Mouse (Mus musculus) ES-Bruce4 (cell line): ENCODE results near the gene Wdfy3. TPM values are rescaled to one million over a fixed set of nuclear protein-coding genes. Genes with fewer than 3 reads are reported as not detected.
"Not testable (repeated sequence)": the region's sequence is repeated elsewhere in the genome, so short reads cannot be mapped to it uniquely, and the experiment has no call there.

Experiments
- H3K27ac ChIP-seq: 2 replicates; pipeline ENCODE4 v1.5.1; 2012; ENCODE audit warnings: low read length, inconsistent platforms; ENCODE audit not compliant: insufficient read depth
- H3K27me3 ChIP-seq: 2 replicates; pipeline ENCODE4 v1.6.1; 2012; ENCODE audit warnings: mild to moderate bottlenecking, low read length, inconsistent platforms; ENCODE audit not compliant: control insufficient read depth, poor library complexity, insufficient read depth, severe bottlenecking
- H3K36me3 ChIP-seq: 2 replicates; pipeline ENCODE4 v1.6.1; 2012; ENCODE audit warnings: inconsistent platforms, mild to moderate bottlenecking, low read length, moderate library complexity; ENCODE audit not compliant: control insufficient read depth, poor library complexity, insufficient read depth, severe bottlenecking
- H3K4me1 ChIP-seq: one replicate; pipeline ENCODE4 v1.8.1; 2011; ENCODE audit warnings: low read length; ENCODE audit not compliant: control insufficient read depth, insufficient read depth
- H3K4me3 ChIP-seq: 2 replicates; pipeline ENCODE4 v1.5.1; 2011; ENCODE audit warnings: low read depth, mild to moderate bottlenecking, low read length
- H3K9ac ChIP-seq: 2 replicates; pipeline ENCODE4 v1.6.1; 2012; ENCODE audit warnings: low read depth, mild to moderate bottlenecking, inconsistent platforms; ENCODE audit not compliant: poor library complexity, severe bottlenecking
- H3K9me3 ChIP-seq: replicated peaks from 2 replicates; pipeline ENCODE4 v1.6.1; 2012; ENCODE audit warnings: mild to moderate bottlenecking, low read length, inconsistent platforms; ENCODE audit not compliant: control insufficient read depth, poor library complexity, insufficient read depth, severe bottlenecking
- CTCF ChIP-seq: IDR thresholded peaks from one replicate; pipeline ENCODE4 v1.8.1; 2011; ENCODE audit warnings: low read depth, low read length
- EP300 ChIP-seq: IDR thresholded peaks from 2 replicates; pipeline ENCODE4 v1.6.1; 2011; ENCODE audit warnings: low read depth, low read length; ENCODE audit not compliant: insufficient read depth
- POLR2A ChIP-seq: IDR thresholded peaks from one replicate; pipeline ENCODE4 v1.8.1; 2011; ENCODE audit warnings: low read length; ENCODE audit not compliant: insufficient read depth
- polyA plus RNA-seq: library from polyadenylated mRNA; stranded (reverse); fragments of >200 nt; gene quantifications from 2 replicates; pipeline ENCODE4 v1.2.4, GENCODE M21; 2011; ENCODE audit warnings: low read depth; ENCODE audit not compliant: missing spikeins, insufficient read depth, insufficient read length

The Wdfy3 gene
- 20.2 TPM in 2 replicates for polyA plus RNA-seq

GRCm38 (mm10) chr5:102069767-102070413, at the start of gene Wdfy3:
Wdfy3 (minus strand) TSS chr5:102069921.
- peak within 1 kb of the TSS; percentile 26; the same call in 1 of the 2 replicates for H3K27ac ChIP-seq
- peak within 1 kb of the TSS; percentile 90 for H3K4me3 ChIP-seq
- no peaks in the 10 kb centered on the region for H3K36me3 ChIP-seq
- peak within 1 kb of the TSS; percentile 84 for H3K9ac ChIP-seq
- H3K4me1 ChIP-seq: peaks cover 3% of the 10 kb centered on the region
- TF ChIP-seq CTCF (no peak), POLR2A (no peak), EP300 (no peak)
- H3K9me3 ChIP-seq: no peaks in the 10 kb centered on the region
- H3K27me3 ChIP-seq: no peaks in the 10 kb centered on the region

- Histone ChIP-seq H3K27me3 (no peaks in the 10 kb centered on the region), H3K36me3 (no peaks in the 10 kb centered on the region), H3K27ac (no peak overlapping the region), H3K4me3 (no peak overlapping the region), H3K9me3 (no peaks in the 10 kb centered on the region), H3K4me1 (no peaks in the 10 kb centered on the region), H3K9ac (no peak overlapping the region)
- TF ChIP-seq POLR2A (no peak), CTCF (no peak), EP300 (no peak)
Measured at GRCm38 (mm10) chr5:102113009-102113408, 43.3 kb upstream of the Wdfy3 start.

GRCm38 (mm10) chr5:102112034-102112433, 42.3 kb upstream of the Wdfy3 start:
- Histone ChIP-seq H3K36me3 (no peaks in the 10 kb centered on the region), H3K4me1 (no peaks in the 10 kb centered on the region), H3K9ac (no peak overlapping the region), H3K27ac (no peak overlapping the region), H3K9me3 (no peaks in the 10 kb centered on the region), H3K4me3 (no peak overlapping the region), H3K27me3 (no peaks in the 10 kb centered on the region)
- TF ChIP-seq EP300: no peak
- TF ChIP-seq CTCF: no peak
- no peak for TF ChIP-seq POLR2A

- Histone ChIP-seq H3K4me3 (no peak overlapping the region), H3K36me3 (no peaks in the 10 kb centered on the region), H3K27ac (no peak overlapping the region), H3K27me3 (no peaks in the 10 kb centered on the region), H3K4me1 (no peaks in the 10 kb centered on the region), H3K9me3 (no peaks in the 10 kb centered on the region), H3K9ac (no peak overlapping the region)
- TF ChIP-seq CTCF: no peak
- TF ChIP-seq EP300: no peak
- TF ChIP-seq POLR2A: no peak
Measured at GRCm38 (mm10) chr5:102110031-102110430, 40.3 kb upstream of the Wdfy3 start.

- TF ChIP-seq POLR2A (no peak), EP300 (no peak), CTCF (no peak)
Measured at GRCm38 (mm10) chr5:102105919-102106318, 36.2 kb upstream of the Wdfy3 start.

GRCm38 (mm10) chr5:102101815-102102214, 32.1 kb upstream of the Wdfy3 start:
- H3K9me3 ChIP-seq, H3K9ac ChIP-seq, H3K36me3 ChIP-seq, H3K4me3 ChIP-seq, H3K27ac ChIP-seq, H3K27me3 ChIP-seq, H3K4me1 ChIP-seq: not testable (repeated sequence)

More at GRCm38 (mm10) chr5:102105919-102106318, 36.2 kb upstream of the Wdfy3 start:
- Histone ChIP-seq H3K27ac (no peak overlapping the region), H3K36me3 (no peaks in the 10 kb centered on the region), H3K4me1 (no peaks in the 10 kb centered on the region), H3K9ac (no peak overlapping the region), H3K4me3 (no peak overlapping the region), H3K9me3 (no peaks in the 10 kb centered on the region), H3K27me3 (no peaks in the 10 kb centered on the region)
